Mouse (Mus musculus) thymus, adult 2 months (tissue): ENCODE data around the gene Garem2. TPM values are rescaled to one million over a fixed set of nuclear protein-coding genes. Genes with fewer than 3 reads are reported as not detected.

ENCODE experiments used
- DNase-seq: peaks from one replicate; pipeline ENCODE4 v3.0.0; 2021
- H3K27ac ChIP-seq: fragments of 200-500 bp; 2 replicates; pipeline ENCODE4 v1.5.1; 2012; ENCODE audit warnings: low read length, control low read depth; ENCODE audit not compliant: control insufficient read depth, insufficient read depth
- H3K27me3 ChIP-seq: fragments of 200-500 bp; 2 replicates; pipeline ENCODE4 v1.6.1; 2012; ENCODE audit warnings: mild to moderate bottlenecking, low read length, moderate library complexity, mixed read lengths; ENCODE audit not compliant: control insufficient read depth, insufficient read depth
- H3K36me3 ChIP-seq: fragments of 200-500 bp; 2 replicates; pipeline ENCODE4 v1.6.1; 2012; ENCODE audit warnings: mild to moderate bottlenecking, low read length, moderate library complexity; ENCODE audit not compliant: control insufficient read depth, insufficient read depth
- H3K4me1 ChIP-seq: fragments of 200-500 bp; replicated peaks from 2 replicates; pipeline ENCODE4 v1.6.1; 2012; ENCODE audit warnings: low read length; ENCODE audit not compliant: control insufficient read depth, insufficient read depth
- H3K4me3 ChIP-seq: fragments of 200-500 bp; 2 replicates; pipeline ENCODE4 v1.5.1; 2012; ENCODE audit warnings: mild to moderate bottlenecking, low read length, control low read depth, moderate library complexity; ENCODE audit not compliant: control insufficient read depth, insufficient read depth
- CTCF ChIP-seq: fragments of 200-500 bp; IDR thresholded peaks from 2 replicates; pipeline ENCODE4 v1.5.1; 2012; ENCODE audit warnings: mild to moderate bottlenecking, control low read depth, low read length, moderate library complexity, borderline replicate concordance; ENCODE audit not compliant: control insufficient read depth, poor library complexity, insufficient read depth; ENCODE audit errors: extremely low read depth
- POLR2A ChIP-seq: fragments of 200-500 bp; IDR thresholded peaks from 2 replicates; pipeline ENCODE4 v1.6.1; 2012; ENCODE audit warnings: mild to moderate bottlenecking, low read length, control low read depth, moderate library complexity; ENCODE audit not compliant: control insufficient read depth, poor library complexity, insufficient read depth; ENCODE audit errors: extremely low read depth
- WGBS: fragments of 180-500 bp; shearing (Covaris S2); methylation state at CpG from one replicate; pipeline ENCODE4 v1.1.7; 2018; 5-methylcytosine and 5-hydroxymethylcytosine counted together
- polyA plus RNA-seq: library from polyadenylated mRNA; depleted of rRNA; stranded (reverse); fragments of >200 nt; gene quantifications from 2 replicates; pipeline ENCODE4 v1.2.3, GENCODE M21; 2012

Garem2 gene
- polyA plus RNA-seq, 1 experiment, result 0.09 TPM

DNA sequence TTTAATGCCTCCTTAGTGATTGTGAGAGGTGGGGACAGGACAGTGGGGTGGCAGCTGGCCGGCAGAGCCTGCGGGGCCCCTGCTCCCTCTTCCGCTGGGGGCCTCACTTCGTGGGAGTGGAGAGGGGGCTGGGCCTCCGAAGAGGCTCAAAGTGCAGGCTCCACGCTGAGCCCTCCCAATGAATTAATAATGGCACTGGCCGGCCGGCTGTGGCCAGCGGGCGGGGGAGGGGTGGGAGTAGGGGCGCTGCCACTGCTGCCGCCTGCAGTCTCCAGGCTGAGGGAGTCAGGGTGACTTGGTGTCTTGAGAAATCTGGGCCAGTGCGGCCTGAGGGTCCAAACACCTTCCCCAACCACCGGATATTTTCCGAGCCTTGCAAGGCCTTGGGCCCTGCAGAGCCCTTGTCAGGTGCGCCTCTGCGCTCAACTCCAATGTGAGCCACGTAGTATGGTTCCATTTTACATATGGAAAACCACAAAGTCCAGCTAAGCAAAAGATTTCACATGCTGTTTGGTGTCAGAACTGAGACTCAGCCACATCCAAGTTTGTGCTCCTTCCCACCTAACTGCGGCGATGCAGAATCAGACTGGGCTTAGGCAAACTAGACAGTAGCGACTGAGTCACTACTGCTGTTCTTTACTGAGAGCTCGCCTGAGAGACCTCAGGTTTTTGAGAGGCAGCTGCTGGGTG lies 5.6 kb downstream of the Garem2 start:
- Histone ChIP-seq H3K36me3 (no peaks in the 10 kb centered on the region), H3K4me3 (no peak overlapping the region), H3K27ac (no peak overlapping the region), H3K4me1 (peaks cover 12% of the 10 kb centered on the region), H3K27me3 (peaks cover 10% of the 10 kb centered on the region; the same call in 1 of the 2 replicates)
- 57% methylated on average over 22 of the region's 22 CpGs for WGBS
- no peak for DNase-seq
- no peak for TF ChIP-seq CTCF
- TF ChIP-seq POLR2A, result no peak

DNA sequence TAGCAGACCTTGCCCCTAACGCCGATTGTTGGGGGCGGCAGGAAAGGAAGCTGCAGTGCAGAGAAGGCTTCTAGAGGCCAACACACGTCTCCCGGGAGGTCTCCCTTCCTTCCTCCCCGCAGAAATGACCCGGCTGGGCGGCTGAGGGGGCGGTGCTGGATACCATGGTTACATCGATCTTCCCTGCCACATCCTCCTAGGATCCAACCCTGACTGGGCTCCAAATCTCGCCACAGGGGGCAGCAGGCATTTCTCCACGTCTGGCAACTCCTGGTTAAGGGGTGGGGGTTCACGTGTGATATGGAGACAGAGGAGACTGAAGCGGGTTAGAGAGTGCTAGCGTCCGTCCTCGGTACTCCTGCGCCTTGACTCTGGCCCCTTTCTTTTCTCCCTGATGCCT lies 6.2 kb downstream of the Garem2 start:
- 6% methylated on average over 18 of the region's 18 CpGs for WGBS
- no peak overlapping the region for H3K27ac ChIP-seq
- TF ChIP-seq POLR2A, result no peak
- no peak for DNase-seq
- no peak overlapping the region for H3K4me3 ChIP-seq
- no peaks in the 10 kb centered on the region for H3K36me3 ChIP-seq
- H3K27me3 ChIP-seq, result peaks cover 4% of the 10 kb centered on the region; the same call in 1 of the 2 replicates
- peaks cover 12% of the 10 kb centered on the region for H3K4me1 ChIP-seq

DNA sequence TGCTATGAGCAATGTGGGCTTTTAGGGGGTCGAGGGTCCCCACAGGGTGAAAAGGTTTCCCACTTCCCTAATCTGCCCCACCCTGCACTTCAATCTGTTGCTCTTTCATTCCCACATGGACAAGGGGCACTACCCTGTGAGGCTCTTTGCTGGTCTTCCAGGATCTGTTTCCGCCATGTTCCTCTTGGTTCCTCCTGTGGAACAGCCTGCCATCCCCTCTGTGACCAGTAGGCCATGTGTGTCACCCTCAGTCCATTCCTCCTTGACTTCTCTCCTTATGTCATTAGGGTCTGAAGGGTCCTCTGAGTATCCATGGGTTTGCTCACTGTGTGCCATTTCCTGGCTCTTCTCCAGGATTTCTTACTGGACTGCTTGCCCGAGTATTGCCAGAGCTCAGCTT lies 6.8 kb downstream of the Garem2 start:
- Histone ChIP-seq H3K4me1 (peaks cover 12% of the 10 kb centered on the region), H3K36me3 (no peaks in the 10 kb centered on the region), H3K27me3 (peaks cover 2% of the 10 kb centered on the region; the same call in 1 of the 2 replicates), H3K27ac (no peak overlapping the region), H3K4me3 (no peak overlapping the region)
- TF ChIP-seq CTCF, result no peak
- TF ChIP-seq POLR2A, result no peak
- no peak for DNase-seq
- WGBS, result 74% methylated on average over 3 of the region's 3 CpGs

DNA sequence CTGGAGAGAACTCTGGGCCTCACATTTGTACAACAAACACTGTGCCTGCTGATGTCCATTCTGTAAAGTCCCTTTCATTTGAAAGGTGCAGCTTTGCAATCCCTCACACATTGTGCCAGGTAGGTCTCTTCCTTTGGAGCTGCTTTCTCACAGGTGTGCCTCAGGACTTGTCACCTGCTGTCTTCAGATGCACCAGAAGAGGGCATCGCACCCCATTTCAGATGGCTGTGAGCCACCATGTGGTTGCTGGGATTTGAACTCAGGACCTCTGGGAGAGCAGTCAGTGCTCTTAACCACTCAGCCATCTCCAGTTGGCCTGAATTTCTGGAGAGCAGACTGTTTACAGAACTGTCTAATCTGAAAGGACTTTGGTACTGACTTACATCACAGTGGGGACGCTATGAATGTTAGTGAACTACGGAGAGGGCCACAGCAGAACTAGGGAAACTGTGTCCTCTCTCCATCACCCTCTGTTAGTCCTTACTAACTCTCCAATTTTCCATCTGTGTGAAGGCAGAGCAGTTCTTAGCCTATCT lies 7.6 kb downstream of the Garem2 start:
- no peak for DNase-seq

DNA sequence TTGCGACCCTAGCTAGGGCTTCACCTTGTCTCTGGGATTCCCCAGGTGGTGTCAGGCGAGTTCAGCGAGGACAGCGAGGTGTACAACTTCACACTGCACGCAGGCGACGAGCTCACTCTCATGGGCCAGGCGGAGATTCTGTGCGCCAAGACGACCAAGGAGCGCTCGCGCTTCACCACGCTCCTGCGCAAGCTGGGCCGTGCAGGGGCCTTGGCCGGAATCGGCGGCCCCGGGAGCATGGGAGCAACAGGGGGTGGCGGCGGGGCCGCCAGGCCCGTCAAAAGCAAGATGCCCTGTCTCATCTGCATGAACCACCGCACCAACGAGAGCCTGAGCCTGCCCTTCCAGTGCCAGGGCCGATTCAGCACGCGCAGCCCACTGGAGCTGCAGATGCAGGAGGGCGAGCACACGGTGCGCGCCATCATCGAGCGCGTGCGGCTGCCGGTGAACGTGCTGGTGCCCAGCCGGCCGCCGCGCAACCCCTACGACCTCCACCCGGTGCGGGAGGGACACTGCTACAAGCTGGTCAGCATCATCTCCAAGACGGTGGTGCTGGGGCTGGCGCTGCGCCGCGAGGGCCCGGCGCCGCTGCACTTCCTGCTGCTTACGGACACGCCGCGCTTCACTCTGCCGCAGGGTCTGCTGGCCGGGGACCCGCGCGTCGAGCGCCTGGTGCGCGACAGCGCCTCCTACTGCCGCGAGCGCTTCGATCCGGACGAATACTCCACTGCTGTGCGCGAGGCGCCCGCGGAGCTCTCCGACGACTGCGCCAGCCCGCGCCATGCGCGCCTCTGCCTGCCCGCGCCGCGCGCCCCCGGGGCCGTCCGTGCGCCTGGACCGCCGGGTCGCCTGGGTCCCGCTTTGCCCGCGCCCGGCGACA lies 9.2 kb downstream of the Garem2 start:
- H3K4me1 ChIP-seq, result peaks cover 12% of the 10 kb centered on the region
- DNase-seq, result peak; percentile 80
- H3K36me3 ChIP-seq, result peaks cover 6% of the 10 kb centered on the region
- peak; percentile 83 for TF ChIP-seq CTCF
- TF ChIP-seq POLR2A, result 0 out of 2 replicates have a peak, but pooled peaks have one; percentile 26
- H3K27me3 ChIP-seq, result peaks cover 2% of the 10 kb centered on the region; the same call in 1 of the 2 replicates
- no peak overlapping the region for H3K27ac ChIP-seq
- 2% methylated on average over 103 of the region's 103 CpGs for WGBS
- H3K4me3 ChIP-seq, result peak overlapping the region; percentile 78

More for the DNA sequence above, 7.6 kb downstream of the Garem2 start:
- Histone ChIP-seq H3K36me3 (no peaks in the 10 kb centered on the region), H3K27ac (no peak overlapping the region), H3K4me1 (peaks cover 12% of the 10 kb centered on the region), H3K4me3 (no peak overlapping the region), H3K27me3 (peaks cover 2% of the 10 kb centered on the region; the same call in 1 of the 2 replicates)
- WGBS, result 95% methylated on average over 3 of the region's 3 CpGs
- TF ChIP-seq POLR2A (no peak), CTCF (no peak)

DNA sequence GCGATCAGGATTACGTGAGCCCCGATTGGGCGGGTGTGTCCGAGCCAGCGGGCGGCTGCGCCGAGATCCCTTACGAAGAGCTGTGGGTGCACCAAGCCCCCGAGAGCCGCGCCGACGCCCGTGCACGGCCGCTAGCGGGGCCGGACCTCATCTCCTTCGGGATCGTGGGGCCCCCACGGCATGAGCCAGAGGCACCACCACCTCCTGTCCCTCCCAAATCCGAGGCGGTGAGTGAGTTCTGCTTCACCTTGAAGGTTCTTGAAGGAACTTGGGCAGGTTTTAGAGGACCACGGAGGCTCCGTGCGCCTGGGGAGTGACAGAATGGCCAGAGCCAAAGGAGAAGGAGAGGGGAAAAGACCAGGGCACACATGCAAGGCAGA lies 9.8 kb downstream of the Garem2 start:
- no peak for DNase-seq
- peak overlapping the region; percentile 33 for H3K4me3 ChIP-seq
- WGBS, result 1% methylated on average over 28 of the region's 28 CpGs
- H3K27ac ChIP-seq, result no peak overlapping the region
- H3K36me3 ChIP-seq, result peaks cover 12% of the 10 kb centered on the region
- peaks cover 2% of the 10 kb centered on the region; the same call in 1 of the 2 replicates for H3K27me3 ChIP-seq
- peaks cover 12% of the 10 kb centered on the region for H3K4me1 ChIP-seq
- TF ChIP-seq POLR2A (no peak), CTCF (no peak)
